Mouse (Mus musculus) layer of hippocampus, postnatal 36 days (tissue): ENCODE data around the gene Pex10. TPM values are rescaled to one million over a fixed set of nuclear protein-coding genes. Genes with fewer than 3 reads are reported as not detected.
A peak's percentile ranks its signal among the peaks of the same experiment; 100 is the strongest.

Source experiments
- DNase-seq, 2 experiments: peaks; one replicate each; pipeline ENCODE4 v3.0.0; 2022
- total RNA-seq, 2 experiments: library from RNA; stranded (reverse); gene quantifications; 2 replicates each; pipeline ENCODE4 v1.2.3; 2021

Gene Pex10
- 10 to 100 TPM; 21.8 to 24.0 TPM for total RNA-seq

- peak; percentile 95 to 97 for DNase-seq
These were observed at the start of gene Pex10 for GRCm38 (mm10) chr4:155066834-155067522. Gene Pex10, plus strand, starts transcription at chr4:155067016.

- no peak for DNase-seq
These were observed 49.5 kb upstream of the Pex10 start for GRCm38 (mm10) chr4:155017253-155017878.

GRCm38 (mm10) chr4:155018066-155018465 lies 48.8 kb upstream of the Pex10 start:
- no peak for DNase-seq

- DNase-seq: no peak
These were observed 48.0 kb upstream of the Pex10 start for GRCm38 (mm10) chr4:155018601-155019335.

- no peak for DNase-seq
These were observed 47.4 kb upstream of the Pex10 start for GRCm38 (mm10) chr4:155019336-155019847.

GRCm38 (mm10) chr4:155020141-155020540 lies 46.7 kb upstream of the Pex10 start:
- DNase-seq: no peak

- DNase-seq: no peak
These were observed 46.0 kb upstream of the Pex10 start for GRCm38 (mm10) chr4:155020813-155021212.

- DNase-seq: no peak
These were observed 44.5 kb upstream of the Pex10 start for GRCm38 (mm10) chr4:155022228-155022855.

- no peak for DNase-seq
These were observed 42.4 kb upstream of the Pex10 start for GRCm38 (mm10) chr4:155024170-155025010.

- no peak for DNase-seq
These were observed 33.7 kb upstream of the Pex10 start for GRCm38 (mm10) chr4:155033115-155033514.

GRCm38 (mm10) chr4:155034202-155034601 lies 32.6 kb upstream of the Pex10 start:
- DNase-seq: no peak

GRCm38 (mm10) chr4:155034787-155035186 lies 32.0 kb upstream of the Pex10 start:
- DNase-seq: peak in 1 of 2 experiments; percentile 40

GRCm38 (mm10) chr4:155040197-155040596 lies 26.6 kb upstream of the Pex10 start:
- peak in 1 of 2 experiments; percentile 35 for DNase-seq

- DNase-seq: no peak
These were observed 26.1 kb upstream of the Pex10 start for GRCm38 (mm10) chr4:155040696-155041095.

GRCm38 (mm10) chr4:155042606-155043288 lies 24.1 kb upstream of the Pex10 start:
- peak in 1 of 2 experiments; percentile 36 for DNase-seq

GRCm38 (mm10) chr4:155043289-155043625 lies 23.6 kb upstream of the Pex10 start:
- DNase-seq: no peak

- DNase-seq: no peak
These were observed 20.2 kb upstream of the Pex10 start for GRCm38 (mm10) chr4:155046636-155047035.

- no peak for DNase-seq
These were observed 16.7 kb upstream of the Pex10 start for GRCm38 (mm10) chr4:155050116-155050515.

GRCm38 (mm10) chr4:155056724-155057123 lies 10.1 kb upstream of the Pex10 start, which contains the start of gene Plch2:
Gene Plch2, minus strand, starts transcription at chr4:155056784.
- DNase-seq: no peak

- DNase-seq: no peak
These were observed 8.5 kb upstream of the Pex10 start for GRCm38 (mm10) chr4:155058325-155058724.

GRCm38 (mm10) chr4:155063895-155064294 lies 2.9 kb upstream of the Pex10 start:
- DNase-seq: no peak
